Mouse (Mus musculus) olfactory bulb, adult 2 months (tissue): ENCODE data around the gene Adat1.

ENCODE experiments used
- CTCF ChIP-seq: fragments of 200-500 bp; IDR thresholded peaks from 2 replicates; pipeline ENCODE4 v1.5.1; 2012; ENCODE audit warnings: low read depth, mild to moderate bottlenecking, low read length, moderate library complexity; ENCODE audit not compliant: insufficient read depth
- POLR2A ChIP-seq: fragments of 200-500 bp; IDR thresholded peaks from 2 replicates; pipeline ENCODE4 v1.6.1; 2012; ENCODE audit warnings: mild to moderate bottlenecking, low read depth, low read length, moderate library complexity; ENCODE audit not compliant: insufficient read depth

DNA sequence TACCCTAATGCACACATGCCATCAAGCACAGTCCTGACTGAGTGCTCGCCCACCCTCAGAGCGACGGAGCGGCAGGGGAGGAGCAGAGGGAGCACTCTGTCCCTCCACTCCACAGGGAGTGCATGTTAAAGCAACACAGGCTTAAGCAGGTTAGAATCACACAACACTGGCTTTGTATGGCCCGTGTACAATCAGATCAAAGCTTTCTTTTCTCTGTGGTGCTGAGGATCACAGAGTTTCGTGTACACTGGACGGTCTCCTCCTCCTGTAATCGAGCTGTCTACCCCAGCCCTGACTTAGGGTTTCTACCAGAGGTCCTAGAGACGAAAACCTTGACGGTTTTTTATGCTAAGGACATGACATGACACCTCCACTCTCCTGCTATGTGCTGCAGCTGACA lies 23.6 kb downstream of the Adat1 start:
- no peak for TF ChIP-seq POLR2A
- TF ChIP-seq CTCF = no peak
